Mouse (Mus musculus) fibroblast of lung, adult 2 months (primary cell): ENCODE results near the gene Gm2174.
A peak's percentile ranks its signal among the peaks of the same experiment; 100 is the strongest.

Experiments
- DNase-seq: peaks from one replicate; pipeline ENCODE4 v3.0.0-alpha.2; 2011; ENCODE audit warnings: low read depth

The Gm2174 gene

GRCm38 (mm10) chrX:56447524-56448015 lies at the start of gene Gm2174:
Gene Gm2174, plus strand, starts transcription at chrX:56447965.
- no peak for DNase-seq

- DNase-seq = no peak
These were observed 43.1 kb upstream of the Gm2174 start for GRCm38 (mm10) chrX:56404646-56405045.

GRCm38 (mm10) chrX:56405482-56405881 lies 42.3 kb upstream of the Gm2174 start:
- no peak for DNase-seq

- no peak for DNase-seq
These were observed 41.6 kb upstream of the Gm2174 start for GRCm38 (mm10) chrX:56406128-56406527.

- no peak for DNase-seq
These were observed 31.5 kb upstream of the Gm2174 start for GRCm38 (mm10) chrX:56416277-56416676.

- no peak for DNase-seq
These were observed 30.2 kb upstream of the Gm2174 start for GRCm38 (mm10) chrX:56417541-56417940.

GRCm38 (mm10) chrX:56430601-56431000 lies 17.2 kb upstream of the Gm2174 start:
- DNase-seq = no peak

- DNase-seq = no peak
These were observed 11.9 kb upstream of the Gm2174 start for GRCm38 (mm10) chrX:56435758-56436283.

- no peak for DNase-seq
These were observed 1.0 kb upstream of the Gm2174 start for GRCm38 (mm10) chrX:56446487-56447428.

GRCm38 (mm10) chrX:56454671-56455371 lies 7.1 kb downstream of the Gm2174 start, which contains the start of gene Ints6l:
Gene Ints6l, plus strand, starts transcription at chrX:56454857.
- DNase-seq = peak; percentile 52

GRCm38 (mm10) chrX:56455372-56456246 lies 7.8 kb downstream of the Gm2174 start:
- DNase-seq = peak; percentile 67

GRCm38 (mm10) chrX:56456379-56456778 lies 8.6 kb downstream of the Gm2174 start:
- no peak for DNase-seq

- no peak for DNase-seq
These were observed 14.5 kb downstream of the Gm2174 start for GRCm38 (mm10) chrX:56462020-56462933.

- DNase-seq = no peak
These were observed 17.1 kb downstream of the Gm2174 start for GRCm38 (mm10) chrX:56464906-56465305.

GRCm38 (mm10) chrX:56467688-56468087 lies 19.9 kb downstream of the Gm2174 start:
- DNase-seq = no peak

GRCm38 (mm10) chrX:56468422-56468821 lies 20.7 kb downstream of the Gm2174 start:
- no peak for DNase-seq

- no peak for DNase-seq
These were observed 26.3 kb downstream of the Gm2174 start for GRCm38 (mm10) chrX:56474035-56474434.

- DNase-seq = no peak
These were observed 29.8 kb downstream of the Gm2174 start for GRCm38 (mm10) chrX:56477553-56477952.

- no peak for DNase-seq
These were observed 34.1 kb downstream of the Gm2174 start for GRCm38 (mm10) chrX:56481906-56482305.

GRCm38 (mm10) chrX:56489758-56490157 lies 42.0 kb downstream of the Gm2174 start:
- DNase-seq = peak; percentile 23
